Mouse (Mus musculus) G1E (cell line): Measurements from ENCODE around the gene St6galnac6. TPM values are rescaled to one million over a fixed set of nuclear protein-coding genes. Genes with fewer than 3 reads are reported as not detected.

ENCODE experiments used
- ATAC-seq: 2 replicates; pipeline ENCODE4 v1.8.0; 2016; ENCODE audit warnings: mild to moderate bottlenecking; ENCODE audit not compliant: insufficient number of reproducible peaks, poor library complexity, low FRiP score, severe bottlenecking; ENCODE audit errors: extremely low read depth
- DNase-seq: peaks from one replicate; pipeline ENCODE4 v3.0.0; 2012; ENCODE audit warnings: low spot score
- H3K27me3 ChIP-seq: 2 replicates; pipeline ENCODE4 v1.6.1; 2012; ENCODE audit warnings: mild to moderate bottlenecking, low read length, inconsistent platforms; ENCODE audit not compliant: insufficient read depth
- H3K36me3 ChIP-seq: replicated peaks from 2 replicates; pipeline ENCODE3; 2012; ENCODE audit warnings: mild to moderate bottlenecking, inconsistent platforms
- H3K4me1 ChIP-seq: 2 replicates; pipeline ENCODE4 v1.6.1; 2012; ENCODE audit warnings: low read depth, low read length, inconsistent platforms, mixed read lengths; ENCODE audit not compliant: insufficient read depth
- H3K4me3 ChIP-seq: 2 replicates; pipeline ENCODE4 v1.5.1; 2012; ENCODE audit warnings: low read depth, mild to moderate bottlenecking, inconsistent platforms, low read length, moderate library complexity, mixed read lengths
- H3K9me3 ChIP-seq: replicated peaks from 2 replicates; pipeline ENCODE4 v1.6.1; 2012; ENCODE audit warnings: inconsistent platforms
- CTCF ChIP-seq: IDR thresholded peaks from 2 replicates; pipeline ENCODE4 v1.5.1; 2012; ENCODE audit warnings: low read depth, low read length, inconsistent platforms, mixed read lengths
- GATA1 ChIP-seq: IDR thresholded peaks from 2 replicates; pipeline ENCODE4 v1.6.1; 2012; ENCODE audit warnings: borderline replicate concordance, low read length, inconsistent platforms, mixed read lengths
- GATA2 ChIP-seq: IDR thresholded peaks from 2 replicates; pipeline ENCODE4 v1.6.1; 2012; ENCODE audit warnings: low read depth, low read length, inconsistent platforms, borderline replicate concordance
- POLR2AphosphoS5 ChIP-seq: IDR thresholded peaks from 2 replicates; pipeline ENCODE4 v1.6.1; 2012; ENCODE audit warnings: low read depth, low read length, inconsistent platforms; ENCODE audit not compliant: insufficient replicate concordance
- TAL1 ChIP-seq: conservative IDR thresholded peaks from 2 replicates; pipeline ENCODE4 v1.6.1; 2012; ENCODE audit warnings: low read depth, low read length, inconsistent platforms, mixed read lengths
- polyA plus RNA-seq: library from polyadenylated mRNA; stranded (reverse); fragments of >175 nt; gene quantifications from 2 replicates; pipeline ENCODE4 v1.2.3, GENCODE M21; 2012
- total RNA-seq, 2 experiments: library from RNA; stranded (forward) in 1 of 2; stranded (reverse) in 1 of 2; fragments of 200-1000 nt in 1 of 2; fragments of >200 nt in 1 of 2; fragmentation: Nextera tagmentation in 1 of 2; gene quantifications; 2 replicates each; pipeline ENCODE4 v1.2.3; 2014 to 2017

St6galnac6 gene
- total and polyA plus RNA-seq, 3 experiments = 19.8 to 39.2 (median 20.2) TPM

DNA sequence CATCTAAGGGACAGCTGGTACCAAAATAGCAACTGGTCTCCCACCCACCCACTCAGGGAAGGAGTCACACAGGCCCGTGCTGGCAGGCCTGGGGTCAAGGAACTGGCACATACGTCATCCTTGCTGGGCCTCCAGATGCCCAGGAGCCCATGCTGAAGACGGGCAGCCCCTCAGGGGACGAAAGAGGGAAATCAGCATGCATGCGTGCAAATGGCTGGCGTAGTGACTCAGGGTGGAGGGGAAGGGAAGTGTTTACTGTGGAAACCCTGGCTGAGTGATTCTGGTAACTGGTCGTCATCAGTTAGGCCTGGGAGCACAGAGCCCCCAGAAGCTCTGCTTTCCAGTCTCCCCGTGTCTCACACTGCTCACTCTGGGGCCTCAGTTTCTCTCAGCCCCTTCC lies 65.8 kb downstream of the St6galnac6 start:
- Histone ChIP-seq H3K36me3 (peaks cover 40% of the 10 kb centered on the region), H3K9me3 (no peaks in the 10 kb centered on the region), H3K27me3 (peaks cover 10% of the 10 kb centered on the region; the same call in 1 of the 2 replicates), H3K4me3 (no peak overlapping the region), H3K4me1 (peaks cover 38% of the 10 kb centered on the region)
- DNase-seq (no peak), ATAC-seq (no peak)
- TF ChIP-seq GATA2 = no peak
- no peak for TF ChIP-seq POLR2AphosphoS5
- TF ChIP-seq TAL1 = no peak
- no peak for TF ChIP-seq CTCF
- no peak for TF ChIP-seq GATA1

DNA sequence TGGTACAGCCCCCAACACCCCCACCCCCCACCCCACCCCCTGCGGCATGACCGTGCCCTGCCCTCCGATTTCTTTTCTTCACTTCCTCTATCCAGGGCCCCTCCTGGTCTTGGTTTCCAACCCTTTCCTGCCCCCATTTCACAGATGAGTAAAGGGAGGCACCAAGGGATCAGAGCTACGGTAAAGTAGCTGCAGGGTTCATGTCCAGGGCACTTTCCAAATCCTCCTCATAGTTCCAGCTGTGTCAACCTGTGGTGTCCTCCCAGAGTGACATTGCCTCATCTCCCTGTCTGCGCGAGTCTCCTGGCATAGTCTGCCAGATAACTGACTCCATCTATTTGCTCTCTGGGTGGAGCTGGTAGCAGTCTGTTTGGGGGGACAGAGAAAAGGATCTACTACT lies 66.3 kb downstream of the St6galnac6 start:
- ATAC-seq = no peak
- peaks cover 10% of the 10 kb centered on the region; the same call in 1 of the 2 replicates for H3K27me3 ChIP-seq
- no peak for DNase-seq
- peaks cover 35% of the 10 kb centered on the region for H3K4me1 ChIP-seq
- H3K9me3 ChIP-seq = no peaks in the 10 kb centered on the region
- TF ChIP-seq GATA1 (no peak), TAL1 (no peak), GATA2 (no peak), CTCF (no peak), POLR2AphosphoS5 (no peak)
- H3K4me3 ChIP-seq = no peak overlapping the region
- H3K36me3 ChIP-seq = peaks cover 38% of the 10 kb centered on the region

DNA sequence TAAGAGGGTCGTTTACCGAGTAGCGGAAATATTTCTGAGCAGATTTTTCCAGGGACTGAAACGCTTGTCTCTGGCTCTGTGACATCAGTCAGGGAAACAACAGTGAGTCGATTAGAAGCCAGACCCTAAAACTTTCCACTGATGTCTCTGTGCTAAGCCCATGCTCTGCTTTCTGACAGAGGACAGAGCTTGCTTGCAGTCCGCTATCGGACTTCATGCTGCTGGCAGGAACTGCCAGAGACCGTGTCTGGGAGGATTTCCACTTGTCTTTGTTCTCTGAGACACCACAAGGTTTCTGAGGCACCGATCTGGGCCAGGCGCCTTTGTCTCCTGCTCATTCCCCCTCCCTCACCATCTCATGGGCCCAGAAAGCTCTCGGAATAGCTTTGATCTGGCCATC lies 68.3 kb downstream of the St6galnac6 start:
- peaks cover 24% of the 10 kb centered on the region for H3K4me1 ChIP-seq
- no peaks in the 10 kb centered on the region for H3K9me3 ChIP-seq
- H3K4me3 ChIP-seq = no peak overlapping the region
- H3K27me3 ChIP-seq = peaks cover 23% of the 10 kb centered on the region; the same call in 1 of the 2 replicates
- TF ChIP-seq GATA1 (no peak), CTCF (no peak), TAL1 (no peak), GATA2 (no peak), POLR2AphosphoS5 (no peak)
- DNase-seq (no peak), ATAC-seq (no peak)
- peaks cover 44% of the 10 kb centered on the region for H3K36me3 ChIP-seq

DNA sequence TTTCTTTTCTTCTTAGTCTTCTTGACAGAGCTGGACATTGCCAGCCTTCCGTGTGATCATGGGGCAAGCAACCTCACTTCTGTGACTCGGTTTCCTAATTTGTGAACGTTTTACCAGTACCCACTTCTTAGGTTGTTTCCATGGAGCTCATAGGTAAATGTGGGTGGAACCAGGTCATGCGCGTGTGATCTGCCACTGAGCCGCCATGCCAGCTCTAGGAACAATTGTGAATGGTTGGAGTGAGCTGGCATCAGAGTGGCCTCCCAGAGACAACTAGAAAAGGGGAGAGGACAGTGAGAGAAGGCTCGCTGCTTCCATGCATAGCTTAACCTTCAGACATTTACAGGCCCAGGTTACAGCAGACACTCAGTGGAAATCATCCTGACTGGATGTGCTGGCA lies 68.7 kb downstream of the St6galnac6 start:
- DNase-seq (no peak), ATAC-seq (no peak)
- no peak for TF ChIP-seq CTCF
- TF ChIP-seq TAL1 = no peak
- TF ChIP-seq POLR2AphosphoS5 = no peak
- TF ChIP-seq GATA2 = no peak
- no peak for TF ChIP-seq GATA1
- H3K9me3 ChIP-seq = no peaks in the 10 kb centered on the region
- peaks cover 28% of the 10 kb centered on the region for H3K4me1 ChIP-seq
- peaks cover 23% of the 10 kb centered on the region; the same call in 1 of the 2 replicates for H3K27me3 ChIP-seq
- no peak overlapping the region for H3K4me3 ChIP-seq
- H3K36me3 ChIP-seq = peaks cover 48% of the 10 kb centered on the region

DNA sequence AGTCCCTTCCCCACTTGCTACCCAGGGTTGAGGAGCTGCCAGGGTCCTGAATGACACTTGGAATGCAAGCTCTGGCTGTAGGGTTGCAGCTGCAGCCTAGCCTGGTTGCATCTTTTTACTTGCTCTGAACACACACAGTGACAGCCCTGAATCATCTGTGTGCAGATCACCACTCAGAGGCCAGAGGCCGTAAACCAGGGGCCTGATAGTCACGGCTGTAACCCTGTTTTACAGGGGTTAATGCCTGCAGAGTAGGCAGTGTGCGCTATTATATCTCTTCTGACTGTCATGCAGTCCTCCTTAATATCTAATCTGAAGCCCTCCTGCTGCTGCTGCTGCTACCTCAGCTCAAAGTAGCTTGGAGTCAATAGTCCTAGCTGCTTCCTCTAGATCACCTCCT lies 70.4 kb downstream of the St6galnac6 start:
- no peak for DNase-seq
- H3K9me3 ChIP-seq = no peaks in the 10 kb centered on the region
- H3K36me3 ChIP-seq = peaks cover 61% of the 10 kb centered on the region
- no peak overlapping the region for H3K4me3 ChIP-seq
- peaks cover 23% of the 10 kb centered on the region; the same call in 1 of the 2 replicates for H3K27me3 ChIP-seq
- ATAC-seq = no peak
- peaks cover 33% of the 10 kb centered on the region for H3K4me1 ChIP-seq
- no peak for TF ChIP-seq CTCF
- no peak for TF ChIP-seq TAL1
- no peak for TF ChIP-seq GATA2
- no peak for TF ChIP-seq GATA1

Other genes starting within 250 kb of the St6galnac6 start
Only the 20 nearest of the 23 such genes appear.
- gene 1110008P14Rik, start 217.8 kb upstream of the St6galnac6 start, total RNA-seq (2014; fragmentation: Nextera tagmentation) = 61.4 and 63.6 TPM in 2 replicates
- gene 1110008P14Rik, start 217.8 kb upstream of the St6galnac6 start, total RNA-seq (2017) = 26.5 and 33.0 TPM in 2 replicates
- gene 1110008P14Rik, start 217.8 kb upstream of the St6galnac6 start, polyA plus RNA-seq = 61.9 and 82.0 TPM in 2 replicates
- not detected in 2 replicates for gene Lcn2, start 211.5 kb upstream of the St6galnac6 start, total RNA-seq (2014; fragmentation: Nextera tagmentation)
- gene Lcn2, start 211.5 kb upstream of the St6galnac6 start, total RNA-seq (2017) = not detected in 2 replicates
- 0.05 TPM in 1 of 2 replicates, not detected in the other for gene Lcn2, start 211.5 kb upstream of the St6galnac6 start, polyA plus RNA-seq
- 13.8 and 21.5 TPM in 2 replicates for gene Ptges2, start 203.8 kb upstream of the St6galnac6 start, total RNA-seq (2014; fragmentation: Nextera tagmentation)
- 11.5 and 12.4 TPM in 2 replicates for gene Ptges2, start 203.8 kb upstream of the St6galnac6 start, total RNA-seq (2017)
- gene Ptges2, start 203.8 kb upstream of the St6galnac6 start, polyA plus RNA-seq = 6.8 and 7.0 TPM in 2 replicates
- gene Naif1, start 149.3 kb upstream of the St6galnac6 start, total RNA-seq (2014; fragmentation: Nextera tagmentation) = 3.9 and 4.2 TPM in 2 replicates
- gene Naif1, start 149.3 kb upstream of the St6galnac6 start, total RNA-seq (2017) = 3.8 and 4.0 TPM in 2 replicates
- gene Naif1, start 149.3 kb upstream of the St6galnac6 start, polyA plus RNA-seq = 6.9 and 8.1 TPM in 2 replicates
- 5.1 and 25.4 TPM in 2 replicates for gene Slc25a25, start 148.3 kb upstream of the St6galnac6 start, total RNA-seq (2014; fragmentation: Nextera tagmentation)
- gene Slc25a25, start 148.3 kb upstream of the St6galnac6 start, total RNA-seq (2017) = 6.8 and 8.0 TPM in 2 replicates
- 6.5 and 6.9 TPM in 2 replicates for gene Slc25a25, start 148.3 kb upstream of the St6galnac6 start, polyA plus RNA-seq
- 33.6 and 35.0 TPM in 2 replicates for gene Fam102a, start 64.4 kb upstream of the St6galnac6 start, total RNA-seq (2014; fragmentation: Nextera tagmentation)
- 28.7 and 30.1 TPM in 2 replicates for gene Fam102a, start 64.4 kb upstream of the St6galnac6 start, total RNA-seq (2017)
- gene Fam102a, start 64.4 kb upstream of the St6galnac6 start, polyA plus RNA-seq = 28.9 and 32.7 TPM in 2 replicates
- 74.6 and 85.4 TPM in 2 replicates for gene Dpm2, start 28.9 kb upstream of the St6galnac6 start, total RNA-seq (2014; fragmentation: Nextera tagmentation)
- gene Dpm2, start 28.9 kb upstream of the St6galnac6 start, total RNA-seq (2017) = 59.3 and 64.4 TPM in 2 replicates
- gene Dpm2, start 28.9 kb upstream of the St6galnac6 start, polyA plus RNA-seq = 8.2 and 9.4 TPM in 2 replicates
- 1.0 TPM in 1 of 2 replicates, not detected in the other for gene Pip5kl1, start 24.9 kb upstream of the St6galnac6 start, total RNA-seq (2014; fragmentation: Nextera tagmentation)
- gene Pip5kl1, start 24.9 kb upstream of the St6galnac6 start, total RNA-seq (2017) = 0.71 and 1.0 TPM in 2 replicates
- 0.11 and 0.13 TPM in 2 replicates for gene Pip5kl1, start 24.9 kb upstream of the St6galnac6 start, polyA plus RNA-seq
- not detected in 2 replicates for gene 9430097D07Rik, start 24.0 kb upstream of the St6galnac6 start, total RNA-seq (2014; fragmentation: Nextera tagmentation)
- 0.11 TPM in 1 of 2 replicates, not detected in the other for gene 9430097D07Rik, start 24.0 kb upstream of the St6galnac6 start, total RNA-seq (2017)
- not detected in 2 replicates for gene 9430097D07Rik, start 24.0 kb upstream of the St6galnac6 start, polyA plus RNA-seq
- 15.4 and 25.2 TPM in 2 replicates for gene St6galnac4, start 12.6 kb upstream of the St6galnac6 start, total RNA-seq (2014; fragmentation: Nextera tagmentation)
- 6.7 and 8.1 TPM in 2 replicates for gene St6galnac4, start 12.6 kb upstream of the St6galnac6 start, total RNA-seq (2017)
- 20.8 and 24.4 TPM in 2 replicates for gene St6galnac4, start 12.6 kb upstream of the St6galnac6 start, polyA plus RNA-seq
- gene Ak1, start 22.0 kb downstream of the St6galnac6 start, total RNA-seq (2014; fragmentation: Nextera tagmentation) = not detected in 2 replicates
- 0.44 and 0.58 TPM in 2 replicates for gene Ak1, start 22.0 kb downstream of the St6galnac6 start, total RNA-seq (2017)
- 0.42 and 0.56 TPM in 2 replicates for gene Ak1, start 22.0 kb downstream of the St6galnac6 start, polyA plus RNA-seq
- 4.4 and 6.4 TPM in 2 replicates for gene Eng, start 46.9 kb downstream of the St6galnac6 start, total RNA-seq (2014; fragmentation: Nextera tagmentation)
- gene Eng, start 46.9 kb downstream of the St6galnac6 start, total RNA-seq (2017) = 0.76 and 0.93 TPM in 2 replicates
- gene Eng, start 46.9 kb downstream of the St6galnac6 start, polyA plus RNA-seq = 5.3 and 6.3 TPM in 2 replicates
- 14.7 and 22.9 TPM in 2 replicates for gene Fpgs, start 104.4 kb downstream of the St6galnac6 start, total RNA-seq (2014; fragmentation: Nextera tagmentation)
- gene Fpgs, start 104.4 kb downstream of the St6galnac6 start, total RNA-seq (2017) = 12.8 and 13.6 TPM in 2 replicates
- gene Fpgs, start 104.4 kb downstream of the St6galnac6 start, polyA plus RNA-seq = 81.4 and 145 TPM in 2 replicates
- 68.7 and 71.2 TPM in 2 replicates for gene Cdk9, start 113.4 kb downstream of the St6galnac6 start, total RNA-seq (2014; fragmentation: Nextera tagmentation)
- gene Cdk9, start 113.4 kb downstream of the St6galnac6 start, total RNA-seq (2017) = 31.7 and 32.5 TPM in 2 replicates
- gene Cdk9, start 113.4 kb downstream of the St6galnac6 start, polyA plus RNA-seq = 105 and 129 TPM in 2 replicates
- not detected in 2 replicates for gene Sh2d3c, start 121.3 kb downstream of the St6galnac6 start, total RNA-seq (2014; fragmentation: Nextera tagmentation)
- gene Sh2d3c, start 121.3 kb downstream of the St6galnac6 start, total RNA-seq (2017) = 0.06 and 0.98 TPM in 2 replicates
- gene Sh2d3c, start 121.3 kb downstream of the St6galnac6 start, polyA plus RNA-seq = 0.35 and 0.39 TPM in 2 replicates
- gene 6330409D20Rik, start 141.3 kb downstream of the St6galnac6 start, total RNA-seq (2014; fragmentation: Nextera tagmentation) = not detected in 2 replicates
- gene 6330409D20Rik, start 141.3 kb downstream of the St6galnac6 start, total RNA-seq (2017) = 0.17 TPM in 1 of 2 replicates, not detected in the other
- gene 6330409D20Rik, start 141.3 kb downstream of the St6galnac6 start, polyA plus RNA-seq = not detected in 2 replicates
- gene Tor2a, start 157.5 kb downstream of the St6galnac6 start, total RNA-seq (2014; fragmentation: Nextera tagmentation) = 9.0 and 9.7 TPM in 2 replicates
- gene Tor2a, start 157.5 kb downstream of the St6galnac6 start, total RNA-seq (2017) = 14.0 and 17.7 TPM in 2 replicates
- gene Tor2a, start 157.5 kb downstream of the St6galnac6 start, polyA plus RNA-seq = 28.2 and 30.1 TPM in 2 replicates
- gene Ttc16, start 175.9 kb downstream of the St6galnac6 start, total RNA-seq (2014; fragmentation: Nextera tagmentation) = 0.53 TPM in 1 of 2 replicates, not detected in the other
- 0.17 and 0.38 TPM in 2 replicates for gene Ttc16, start 175.9 kb downstream of the St6galnac6 start, total RNA-seq (2017)
- gene Ttc16, start 175.9 kb downstream of the St6galnac6 start, polyA plus RNA-seq = 0.02 and 0.15 TPM in 2 replicates
- 3.4 and 4.0 TPM in 2 replicates for gene Ptrh1, start 176.1 kb downstream of the St6galnac6 start, total RNA-seq (2014; fragmentation: Nextera tagmentation)
- gene Ptrh1, start 176.1 kb downstream of the St6galnac6 start, total RNA-seq (2017) = 4.8 and 5.0 TPM in 2 replicates
- 4.3 and 5.3 TPM in 2 replicates for gene Ptrh1, start 176.1 kb downstream of the St6galnac6 start, polyA plus RNA-seq
- gene Cfap157, start 184.7 kb downstream of the St6galnac6 start, total RNA-seq (2014; fragmentation: Nextera tagmentation) = not detected in 2 replicates
- 0.11 and 1.6 TPM in 2 replicates for gene Cfap157, start 184.7 kb downstream of the St6galnac6 start, total RNA-seq (2017)
- not detected in 2 replicates for gene Cfap157, start 184.7 kb downstream of the St6galnac6 start, polyA plus RNA-seq